Mouse (Mus musculus) duodenum, adult 2 months (tissue): ENCODE measurements around the gene Tent5d. TPM values are rescaled to one million over a fixed set of nuclear protein-coding genes. Genes with fewer than 3 reads are reported as not detected.

Experiments used
- polyA plus RNA-seq: library from polyadenylated mRNA; depleted of rRNA; stranded (reverse); fragments of >200 nt; gene quantifications from 2 replicates; pipeline ENCODE4 v1.2.3, GENCODE M21; 2012; ENCODE audit warnings: low replicate concordance; rRNA removed

Gene Tent5d
- not detected in 2 replicates for polyA plus RNA-seq

DNA sequence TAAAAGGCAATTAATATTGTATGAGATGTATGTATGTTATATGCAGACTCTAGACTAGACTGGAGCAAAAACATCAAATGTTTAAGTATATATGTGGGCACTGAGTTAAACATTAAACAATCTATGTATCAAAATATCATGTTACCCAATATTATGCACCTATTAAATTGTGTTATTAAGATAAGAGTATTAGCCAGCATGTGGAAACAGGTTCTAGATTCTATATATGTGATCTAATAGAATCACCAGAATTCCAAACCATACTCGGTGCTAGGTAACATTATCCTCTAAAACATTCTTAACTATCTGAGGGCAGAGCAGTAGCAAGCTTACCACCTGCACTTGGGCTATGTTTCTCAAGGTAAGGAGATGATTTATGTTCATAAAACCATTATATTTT lies at the start of gene Tent5d:
Gene Tent5d, plus strand, starts transcription at position 301 of the 400 bp plus-strand sequence.

DNA sequence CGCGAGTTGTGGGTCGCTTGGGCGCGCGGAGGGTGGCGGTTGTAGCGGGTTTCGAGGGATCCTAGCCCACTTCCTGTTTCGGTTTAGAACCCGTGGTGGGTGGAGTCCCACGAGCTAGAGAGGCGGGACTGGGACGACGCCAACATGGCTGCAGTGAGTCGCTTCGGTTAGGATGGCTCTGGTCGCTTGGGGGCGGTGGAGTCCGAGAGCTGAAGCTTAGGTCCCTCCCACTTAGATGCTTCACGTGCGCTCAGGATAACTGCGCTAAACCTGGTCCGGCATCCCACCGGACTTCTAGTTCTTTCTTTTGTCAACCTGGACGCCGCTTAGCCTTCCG lies 23.8 kb downstream of the Tent5d start, which contains the start of gene 2610002M06Rik:
Gene 2610002M06Rik, minus strand, starts transcription at position 117 of the 337 bp plus-strand sequence.

Other genes starting within 250 kb of the Tent5d start
- not detected in 2 replicates for gene Tbx22, start 124.6 kb upstream of the Tent5d start, polyA plus RNA-seq
- 0.41 and 0.43 TPM in 2 replicates for gene 2610002M06Rik, start 23.7 kb downstream of the Tent5d start, polyA plus RNA-seq
- gene Gm732, start 155.9 kb downstream of the Tent5d start, polyA plus RNA-seq: not detected in 2 replicates